Mouse (Mus musculus) neural tube, embryonic 13.5 days (tissue): ENCODE measurements at regions not wholly inside any gene's neighbourhood (a gene's known extent, or its start where the extent isn't known, plus 50 kb on each side); places are given as distances from the start of the nearest gene placed in this dataset.

Experiments used
- ATAC-seq: fragments of 200-750 bp; cut with Nextera tagmentation; 2 replicates; pipeline ENCODE4 v1.8.0; 2017; ENCODE audit warnings: low read depth, mild to moderate bottlenecking, moderate TSS enrichment, moderate library complexity
- H3K27ac ChIP-seq: fragments of 300-500 bp; sonication (generic); replicated peaks from 2 replicates; pipeline ENCODE4 v1.5.1; 2015; ENCODE audit warnings: moderate library complexity, mild to moderate bottlenecking, inconsistent platforms
- H3K27me3 ChIP-seq: fragments of 300-500 bp; sonication (generic); 2 replicates; pipeline ENCODE4 v1.6.1; 2015; ENCODE audit warnings: mild to moderate bottlenecking, inconsistent platforms
- H3K36me3 ChIP-seq: fragments of 300-500 bp; sonication (generic); 2 replicates; pipeline ENCODE4 v1.6.1; 2015; ENCODE audit warnings: mild to moderate bottlenecking, inconsistent platforms
- H3K4me1 ChIP-seq: fragments of 300-500 bp; sonication (generic); replicated peaks from 2 replicates; pipeline ENCODE4 v1.6.1; 2015; ENCODE audit warnings: inconsistent platforms
- H3K4me2 ChIP-seq: fragments of 300-500 bp; sonication (generic); 2 replicates; pipeline ENCODE4 v1.6.1; 2015; ENCODE audit warnings: inconsistent platforms, mild to moderate bottlenecking, moderate library complexity
- H3K4me3 ChIP-seq: fragments of 300-500 bp; sonication (generic); 2 replicates; pipeline ENCODE4 v1.5.1; 2015; ENCODE audit warnings: mild to moderate bottlenecking, inconsistent platforms
- H3K9ac ChIP-seq: fragments of 300-500 bp; sonication (generic); 2 replicates; pipeline ENCODE4 v1.6.1; 2015; ENCODE audit warnings: moderate library complexity, mild to moderate bottlenecking, inconsistent platforms
- H3K9me3 ChIP-seq: fragments of 300-500 bp; sonication (generic); 2 replicates; pipeline ENCODE4 v1.6.1; 2016; ENCODE audit warnings: inconsistent platforms
- WGBS: fragments of 180-500 bp; shearing (Covaris S2); methylation state at CpG from one replicate; pipeline ENCODE4 v1.1.7; 2015; 5-methylcytosine and 5-hydroxymethylcytosine counted together

DNA sequence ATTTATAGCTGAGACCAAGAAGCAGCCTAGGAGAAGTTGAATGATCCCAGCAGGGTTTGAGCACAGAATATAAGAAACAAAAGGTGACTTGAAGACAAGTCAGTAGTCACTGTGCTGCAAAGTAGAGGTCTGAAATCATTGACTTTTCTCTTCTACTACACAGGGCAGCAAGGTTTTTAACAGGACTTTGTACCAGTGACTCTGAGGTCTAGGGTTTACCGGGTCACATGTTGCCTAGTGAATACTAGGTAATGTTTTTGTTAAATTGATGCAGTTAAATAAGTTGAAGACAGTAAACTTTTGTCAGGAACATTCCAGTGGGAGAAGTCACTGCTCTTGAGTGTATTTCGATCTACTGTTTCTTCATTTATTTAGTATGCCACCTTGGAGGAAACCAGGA, 433.4 kb downstream of the 1700129C05Rik start:
- Histone ChIP-seq H3K9ac (no peak overlapping the region), H3K4me2 (no peak overlapping the region), H3K36me3 (no peaks in the 10 kb centered on the region), H3K4me3 (no peak overlapping the region), H3K27ac (no peak overlapping the region), H3K4me1 (no peaks in the 10 kb centered on the region), H3K9me3 (no peaks in the 10 kb centered on the region), H3K27me3 (no peaks in the 10 kb centered on the region)
- whole genome bisulfite sequencing: 94% methylated on average over 2 of the region's 2 CpGs
- no peak for ATAC-seq

DNA sequence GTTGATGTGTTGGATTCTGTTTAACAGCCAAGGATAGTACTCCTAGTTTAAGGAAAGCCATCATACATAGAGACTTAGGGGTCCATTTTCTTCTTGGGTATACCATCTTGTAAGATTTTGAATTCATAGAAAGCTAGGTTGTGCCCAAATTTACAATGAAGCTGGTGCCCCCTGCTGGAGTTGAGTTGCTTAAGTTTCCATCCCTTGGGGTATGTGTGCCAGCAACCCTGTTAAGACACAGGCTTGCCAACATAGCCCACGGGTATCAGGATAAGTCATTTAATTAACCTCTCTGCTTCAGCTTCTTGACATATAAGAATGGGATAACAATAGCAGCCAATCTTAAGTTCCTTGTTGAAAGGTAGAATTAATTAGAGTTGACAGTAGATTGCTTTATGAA, 440.9 kb downstream of the 1700129C05Rik start:
- Histone ChIP-seq H3K27me3 (no peaks in the 10 kb centered on the region), H3K4me1 (no peaks in the 10 kb centered on the region), H3K4me2 (no peak overlapping the region), H3K27ac (no peak overlapping the region), H3K9ac (no peak overlapping the region), H3K36me3 (no peaks in the 10 kb centered on the region), H3K4me3 (no peak overlapping the region), H3K9me3 (no peaks in the 10 kb centered on the region)
- WGBS: 46% methylated on average over 1 of the region's 1 CpGs
- no peak for ATAC-seq

- WGBS: 76% methylated on average over 9 of the region's 9 CpGs
- H3K4me3 ChIP-seq: no peak overlapping the region
- H3K4me2 ChIP-seq: no peak overlapping the region
- no peaks in the 10 kb centered on the region for H3K4me1 ChIP-seq
- no peaks in the 10 kb centered on the region for H3K27me3 ChIP-seq
- ATAC-seq: no peak; the same call in 1 of the 2 replicates
- no peaks in the 10 kb centered on the region for H3K9me3 ChIP-seq
- no peaks in the 10 kb centered on the region for H3K36me3 ChIP-seq
- H3K27ac ChIP-seq: no peak overlapping the region
- no peak overlapping the region for H3K9ac ChIP-seq
Observed at GRCm38 (mm10) chr14:58691129-58691828, 451.4 kb downstream of the 1700129C05Rik start.

DNA sequence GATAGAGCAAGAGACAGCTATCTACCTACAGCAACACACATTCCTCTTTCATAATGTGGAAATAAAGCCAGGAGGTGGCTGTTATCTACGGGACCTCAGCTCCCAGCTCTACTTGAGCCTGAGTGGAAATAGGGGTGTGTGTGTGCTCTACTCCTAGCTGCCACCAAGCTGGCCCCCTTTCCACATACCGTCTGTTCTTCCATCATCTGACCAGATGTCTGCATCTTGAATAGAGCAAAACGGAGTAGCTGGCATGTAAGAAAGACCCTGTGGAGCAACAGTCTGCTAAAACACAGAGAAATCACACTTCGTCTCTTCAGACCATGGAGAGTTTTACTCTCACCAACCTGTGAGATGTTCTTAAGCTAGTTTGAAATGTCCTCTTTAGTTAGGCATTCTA, 454.9 kb downstream of the 1700129C05Rik start:
- Histone ChIP-seq H3K9ac (no peak overlapping the region), H3K27ac (no peak overlapping the region), H3K4me3 (no peak overlapping the region), H3K4me2 (no peak overlapping the region), H3K36me3 (no peaks in the 10 kb centered on the region), H3K27me3 (no peaks in the 10 kb centered on the region), H3K4me1 (no peaks in the 10 kb centered on the region), H3K9me3 (no peaks in the 10 kb centered on the region)
- no peak for ATAC-seq
- WGBS: 89% methylated on average over 4 of the region's 4 CpGs

DNA sequence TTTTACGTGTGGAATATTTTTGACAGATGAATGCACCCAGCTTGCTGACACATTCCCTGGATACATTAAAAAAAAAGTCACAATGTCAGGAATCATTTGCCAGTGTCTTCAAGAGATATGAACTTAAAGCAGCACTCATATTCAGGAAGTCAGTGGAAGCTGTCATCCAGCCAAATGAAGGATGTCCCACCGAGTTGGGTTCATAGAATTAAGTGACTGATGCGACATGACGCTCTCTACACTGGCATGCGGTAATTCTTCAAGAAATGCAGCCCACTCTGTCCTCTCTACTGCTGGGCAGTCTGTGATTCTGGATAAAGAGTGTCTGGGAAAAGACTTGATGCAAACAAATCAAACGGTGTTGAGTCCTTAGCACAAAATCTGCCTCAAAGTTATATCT, 463.9 kb downstream of the 1700129C05Rik start:
- no peak overlapping the region for H3K4me2 ChIP-seq
- 82% methylated on average over 6 of the region's 6 CpGs for WGBS

DNA sequence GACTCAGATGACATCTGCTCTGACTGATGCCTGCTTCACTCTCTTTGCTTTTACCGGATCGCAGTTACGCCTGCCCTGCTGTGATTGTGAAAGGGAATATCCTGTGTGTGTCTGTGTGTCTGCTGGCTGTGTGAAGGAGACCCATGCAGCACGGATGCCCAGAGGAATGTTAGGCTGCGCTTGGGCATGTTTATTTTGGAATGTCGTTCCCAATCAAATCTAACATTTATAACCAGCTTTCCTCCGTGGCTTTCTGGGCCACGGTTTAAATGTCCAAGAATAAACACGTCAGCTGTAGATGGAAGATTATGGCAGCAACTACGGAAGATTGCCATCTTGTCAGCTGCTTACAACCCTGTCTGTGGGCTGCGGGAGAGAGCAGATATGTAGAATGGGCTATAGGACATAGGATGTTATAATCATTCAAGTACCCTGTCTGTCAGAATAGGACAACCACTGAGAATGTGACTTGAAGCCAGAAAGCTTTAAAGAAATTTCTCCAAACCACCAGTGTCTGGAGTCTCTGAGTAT, 464.5 kb downstream of the 1700129C05Rik start:
- H3K36me3 ChIP-seq: no peaks in the 10 kb centered on the region
- no peaks in the 10 kb centered on the region for H3K27me3 ChIP-seq
- H3K9me3 ChIP-seq: no peaks in the 10 kb centered on the region
- no peak overlapping the region; the same call in 1 of the 2 replicates for H3K9ac ChIP-seq
- H3K4me2 ChIP-seq: no peak overlapping the region
- ATAC-seq: no peak
- no peak overlapping the region for H3K4me3 ChIP-seq
- WGBS: 66% methylated on average over 11 of the region's 11 CpGs
- H3K27ac ChIP-seq: no peak overlapping the region
- H3K4me1 ChIP-seq: no peaks in the 10 kb centered on the region

More for the DNA sequence above, 463.9 kb downstream of the 1700129C05Rik start:
- ATAC-seq: no peak
- H3K4me3 ChIP-seq: no peak overlapping the region
- H3K27ac ChIP-seq: no peak overlapping the region
- no peaks in the 10 kb centered on the region for H3K4me1 ChIP-seq
- no peaks in the 10 kb centered on the region for H3K9me3 ChIP-seq
- H3K9ac ChIP-seq: no peak overlapping the region
- H3K36me3 ChIP-seq: no peaks in the 10 kb centered on the region
- H3K27me3 ChIP-seq: no peaks in the 10 kb centered on the region

GRCm38 (mm10) chr14:58675146-58675545, 467.5 kb downstream of the 1700129C05Rik start:
- Histone ChIP-seq H3K27me3 (no peaks in the 10 kb centered on the region), H3K4me3 (no peak overlapping the region), H3K36me3 (no peaks in the 10 kb centered on the region), H3K9me3 (no peaks in the 10 kb centered on the region), H3K27ac (no peak overlapping the region), H3K4me1 (no peaks in the 10 kb centered on the region), H3K4me2 (no peak overlapping the region), H3K9ac (no peak overlapping the region)
- no peak for ATAC-seq
- WGBS: 95% methylated on average over 3 of the region's 3 CpGs

- H3K27ac ChIP-seq: no peak overlapping the region
- H3K4me2 ChIP-seq: no peak overlapping the region
- no peak for ATAC-seq
- H3K9me3 ChIP-seq: no peaks in the 10 kb centered on the region
- no peaks in the 10 kb centered on the region for H3K27me3 ChIP-seq
- 39% methylated on average over 1 of the region's 1 CpGs for WGBS
- H3K9ac ChIP-seq: no peak overlapping the region
- H3K36me3 ChIP-seq: no peaks in the 10 kb centered on the region
- H3K4me3 ChIP-seq: no peak overlapping the region
- H3K4me1 ChIP-seq: peaks cover 9% of the 10 kb centered on the region; the same call in 1 of the 2 replicates
Observed at GRCm38 (mm10) chr14:58663946-58664345, 478.7 kb downstream of the 1700129C05Rik start.

- WGBS: 67% methylated on average over 5 of the region's 5 CpGs
- Histone ChIP-seq H3K9me3 (no peaks in the 10 kb centered on the region), H3K4me1 (peaks cover 9% of the 10 kb centered on the region; the same call in 1 of the 2 replicates), H3K4me3 (no peak overlapping the region), H3K36me3 (no peaks in the 10 kb centered on the region), H3K4me2 (no peak overlapping the region), H3K9ac (no peak overlapping the region), H3K27ac (no peak overlapping the region), H3K27me3 (no peaks in the 10 kb centered on the region)
- no peak for ATAC-seq
Observed at GRCm38 (mm10) chr14:58662601-58663000, 480.1 kb downstream of the 1700129C05Rik start.

GRCm38 (mm10) chr14:58661416-58661815, 481.3 kb downstream of the 1700129C05Rik start:
- no peaks in the 10 kb centered on the region for H3K27me3 ChIP-seq
- no peak overlapping the region for H3K4me2 ChIP-seq
- no peak overlapping the region for H3K4me3 ChIP-seq
- H3K9me3 ChIP-seq: no peaks in the 10 kb centered on the region
- no peak overlapping the region for H3K27ac ChIP-seq
- 89% methylated on average over 3 of the region's 3 CpGs for WGBS
- H3K36me3 ChIP-seq: no peaks in the 10 kb centered on the region
- peaks cover 15% of the 10 kb centered on the region for H3K4me1 ChIP-seq
- no peak overlapping the region for H3K9ac ChIP-seq
- ATAC-seq: no peak

GRCm38 (mm10) chr14:58657263-58657662, 485.4 kb downstream of the 1700129C05Rik start:
- Histone ChIP-seq H3K4me1 (peaks cover 9% of the 10 kb centered on the region), H3K9me3 (no peaks in the 10 kb centered on the region), H3K27ac (no peak overlapping the region), H3K4me3 (no peak overlapping the region), H3K4me2 (no peak overlapping the region), H3K9ac (no peak overlapping the region), H3K36me3 (no peaks in the 10 kb centered on the region), H3K27me3 (no peaks in the 10 kb centered on the region)
- no peak for ATAC-seq
- 55% methylated on average over 2 of the region's 2 CpGs for WGBS

- ATAC-seq: no peak
Observed at GRCm38 (mm10) chr14:58656935-58657238, 485.8 kb downstream of the 1700129C05Rik start.

More at GRCm38 (mm10) chr14:58656935-58657238, 485.8 kb downstream of the 1700129C05Rik start:
- Histone ChIP-seq H3K36me3 (no peaks in the 10 kb centered on the region), H3K9ac (no peak overlapping the region), H3K4me3 (no peak overlapping the region), H3K27me3 (no peaks in the 10 kb centered on the region), H3K9me3 (no peaks in the 10 kb centered on the region), H3K4me1 (peaks cover 9% of the 10 kb centered on the region), H3K27ac (no peak overlapping the region), H3K4me2 (no peak overlapping the region)
- 13% methylated on average over 1 of the region's 1 CpGs for WGBS
